Mouse (Mus musculus) midbrain, embryonic 16.5 days (tissue): ENCODE data around the gene Qdpr. TPM values are rescaled to one million over a fixed set of nuclear protein-coding genes. Genes with fewer than 3 reads are reported as not detected.

ENCODE experiments used
- ATAC-seq: fragments of 200-750 bp; cut with Nextera tagmentation; 2 replicates; pipeline ENCODE4 v1.8.0; 2017; ENCODE audit warnings: moderate TSS enrichment
- H3K27ac ChIP-seq: fragments of 300-500 bp; sonication (generic); 2 replicates; pipeline ENCODE4 v1.5.1; 2014; ENCODE audit warnings: mild to moderate bottlenecking, low read length, mixed read lengths
- H3K27me3 ChIP-seq: fragments of 300-500 bp; sonication (generic); 2 replicates; pipeline ENCODE4 v1.6.1; 2014; ENCODE audit warnings: low read depth, low read length, mixed read lengths; ENCODE audit not compliant: control insufficient read depth, insufficient read depth
- H3K36me3 ChIP-seq: fragments of 300-500 bp; sonication (generic); 2 replicates; pipeline ENCODE4 v1.6.1; 2014; ENCODE audit warnings: mild to moderate bottlenecking, low read length, moderate library complexity, mixed read lengths; ENCODE audit not compliant: control insufficient read depth, insufficient read depth
- H3K4me1 ChIP-seq: fragments of 300-500 bp; sonication (generic); 2 replicates; pipeline ENCODE4 v1.6.1; 2014; ENCODE audit warnings: mild to moderate bottlenecking, low read length, mixed read lengths; ENCODE audit not compliant: control insufficient read depth, insufficient read depth
- H3K4me2 ChIP-seq: fragments of 300-500 bp; sonication (generic); 2 replicates; pipeline ENCODE4 v1.6.1; 2014; ENCODE audit warnings: mild to moderate bottlenecking, low read length, mixed read lengths
- H3K4me3 ChIP-seq: fragments of 300-500 bp; sonication (generic); 2 replicates; pipeline ENCODE4 v1.5.1; 2014; ENCODE audit warnings: low read depth, mild to moderate bottlenecking, low read length, moderate library complexity, mixed read lengths
- H3K9ac ChIP-seq: fragments of 300-500 bp; sonication (generic); 2 replicates; pipeline ENCODE4 v1.6.1; 2014; ENCODE audit warnings: low read depth, low read length, mixed read lengths
- H3K9me3 ChIP-seq: fragments of 300-500 bp; sonication (generic); replicated peaks from 2 replicates; pipeline ENCODE4 v1.6.1; 2014; ENCODE audit warnings: mild to moderate bottlenecking, low read length, mixed read lengths; ENCODE audit not compliant: control insufficient read depth, poor library complexity, severe bottlenecking
- WGBS: fragments of 180-500 bp; shearing (Covaris S2); extraction: QIAGEN DNeasy Blood & Tissue Kit; methylation state at CpG from one replicate; pipeline ENCODE4 v1.1.7; 2014; 5-methylcytosine and 5-hydroxymethylcytosine counted together
- polyA plus RNA-seq: library from polyadenylated mRNA; unstranded; fragments of >200 nt; fragmentation: Nextera tagmentation; extraction: Ambion mirVana; gene quantifications from 2 replicates; pipeline ENCODE4 v1.2.1, GENCODE M21; 2015

Gene Qdpr
- polyA plus RNA-seq, 1 experiment from 2014 or later: 127 TPM

DNA sequence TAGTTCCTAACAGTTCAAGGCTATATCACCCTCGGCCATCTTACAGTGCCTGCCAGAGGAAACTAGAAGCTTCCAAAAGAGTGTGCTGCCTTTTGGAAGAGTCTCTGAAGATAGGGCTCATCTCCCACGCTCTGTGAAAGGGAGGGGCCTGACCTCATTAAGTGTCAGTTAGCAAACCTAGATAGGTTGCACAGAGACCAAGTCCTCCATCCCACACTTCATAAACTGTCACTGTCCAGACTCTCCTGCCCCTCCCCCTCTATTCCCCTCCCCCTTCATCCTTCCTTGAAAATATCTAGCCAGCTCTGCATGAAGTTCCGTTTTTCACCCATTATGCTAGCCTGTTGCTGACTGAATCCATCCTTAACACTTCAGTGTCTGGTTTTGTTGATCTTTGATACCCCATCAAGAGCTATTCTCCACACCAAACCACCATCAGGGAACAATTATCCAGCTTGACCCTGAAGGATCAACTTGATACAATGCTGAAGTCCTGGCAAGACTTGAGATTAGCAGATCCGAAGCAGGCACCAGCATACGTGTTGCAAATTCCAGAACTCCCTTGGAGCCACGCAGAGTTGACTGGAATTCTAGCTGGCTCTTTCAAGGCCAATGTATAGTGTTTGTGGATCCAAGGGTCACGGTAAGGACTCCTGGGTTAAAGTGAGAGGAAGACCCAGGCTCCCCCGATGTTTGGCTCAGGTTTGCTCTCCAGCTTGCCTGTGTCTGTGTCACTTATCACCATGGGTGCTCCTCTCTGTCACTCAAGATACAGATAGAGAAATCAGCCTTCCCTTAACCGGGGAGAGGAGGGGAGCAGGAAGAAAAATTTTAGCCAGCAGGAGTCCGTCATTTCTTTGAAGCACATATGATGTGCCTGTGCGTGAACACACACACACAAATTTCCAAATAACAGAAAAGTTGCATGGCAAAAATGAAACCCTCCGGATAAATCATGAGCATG, 27.9 kb downstream of the Qdpr start:
- Histone ChIP-seq H3K36me3 (no peaks in the 10 kb centered on the region), H3K4me2 (no peak overlapping the region), H3K27ac (no peak overlapping the region), H3K4me1 (no peaks in the 10 kb centered on the region), H3K9me3 (no peaks in the 10 kb centered on the region), H3K9ac (no peak overlapping the region), H3K4me3 (no peak overlapping the region), H3K27me3 (no peaks in the 10 kb centered on the region)
- WGBS: 79% methylated on average over 12 of the region's 12 CpGs
- no peak for ATAC-seq

DNA sequence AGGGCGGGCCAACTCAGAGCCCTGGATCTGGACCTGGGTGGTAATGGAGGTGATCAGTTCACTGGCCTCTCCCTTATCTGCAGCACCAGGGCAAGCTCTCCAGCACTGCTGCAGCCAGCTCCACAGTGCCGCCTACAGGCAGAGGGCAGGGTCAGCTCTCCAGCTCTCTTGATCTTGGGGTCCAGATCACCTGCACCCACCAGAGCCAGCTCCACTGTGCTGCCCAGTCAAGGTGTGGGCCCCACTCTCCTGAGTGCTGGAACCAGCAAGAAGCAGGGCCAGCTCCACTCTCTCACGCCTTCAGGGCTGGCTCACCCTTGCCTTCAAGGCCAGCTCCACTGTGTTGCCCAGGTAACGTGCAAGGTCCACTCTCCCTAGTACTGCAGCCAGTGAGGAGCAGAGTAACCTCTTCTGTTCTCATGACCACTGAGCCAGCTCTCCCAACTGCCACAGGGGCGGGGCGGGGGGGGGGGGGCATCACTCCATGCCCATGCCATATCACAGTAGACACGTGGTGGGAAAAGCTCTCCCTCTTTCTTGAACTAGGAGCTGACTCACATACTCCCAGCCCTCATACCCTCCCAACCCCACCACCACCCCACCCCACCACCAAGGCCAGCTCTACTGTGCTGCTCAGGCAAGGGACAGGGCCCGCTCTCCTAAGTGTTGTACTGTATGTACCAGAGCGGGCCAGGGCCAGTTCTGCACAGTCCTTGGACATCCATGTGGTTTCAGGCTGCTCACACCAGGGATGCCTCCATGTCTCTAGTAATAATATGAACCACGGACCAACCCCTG, 30.0 kb downstream of the Qdpr start:
- no peaks in the 10 kb centered on the region for H3K27me3 ChIP-seq
- H3K27ac ChIP-seq: no peak overlapping the region
- H3K4me2 ChIP-seq: no peak overlapping the region
- no peak overlapping the region for H3K9ac ChIP-seq
- H3K36me3 ChIP-seq: no peaks in the 10 kb centered on the region
- ATAC-seq: no peak; the same call in 1 of the 2 replicates
- WGBS: 77% methylated on average over 9 of the region's 10 CpGs
- no peak overlapping the region for H3K4me3 ChIP-seq
- H3K4me1 ChIP-seq: no peaks in the 10 kb centered on the region
- H3K9me3 ChIP-seq: no peaks in the 10 kb centered on the region

GRCm38 (mm10) chr5:45417859-45418443, 32.1 kb downstream of the Qdpr start:
- Histone ChIP-seq H3K4me2 (no peak overlapping the region), H3K9me3 (no peaks in the 10 kb centered on the region), H3K27ac (no peak overlapping the region), H3K4me1 (no peaks in the 10 kb centered on the region), H3K4me3 (no peak overlapping the region), H3K36me3 (no peaks in the 10 kb centered on the region), H3K27me3 (no peaks in the 10 kb centered on the region), H3K9ac (no peak overlapping the region)
- WGBS: 82% methylated on average over 3 of the region's 3 CpGs
- no peak for ATAC-seq

- H3K27me3 ChIP-seq: no peaks in the 10 kb centered on the region
- ATAC-seq: no peak
- H3K9ac ChIP-seq: no peak overlapping the region
- no peaks in the 10 kb centered on the region for H3K4me1 ChIP-seq
- no peaks in the 10 kb centered on the region for H3K36me3 ChIP-seq
- H3K4me2 ChIP-seq: no peak overlapping the region
- 93% methylated on average over 3 of the region's 3 CpGs for WGBS
- no peak overlapping the region for H3K27ac ChIP-seq
- no peak overlapping the region for H3K4me3 ChIP-seq
- no peaks in the 10 kb centered on the region for H3K9me3 ChIP-seq
Observed at GRCm38 (mm10) chr5:45416478-45416877, 33.6 kb downstream of the Qdpr start.

DNA sequence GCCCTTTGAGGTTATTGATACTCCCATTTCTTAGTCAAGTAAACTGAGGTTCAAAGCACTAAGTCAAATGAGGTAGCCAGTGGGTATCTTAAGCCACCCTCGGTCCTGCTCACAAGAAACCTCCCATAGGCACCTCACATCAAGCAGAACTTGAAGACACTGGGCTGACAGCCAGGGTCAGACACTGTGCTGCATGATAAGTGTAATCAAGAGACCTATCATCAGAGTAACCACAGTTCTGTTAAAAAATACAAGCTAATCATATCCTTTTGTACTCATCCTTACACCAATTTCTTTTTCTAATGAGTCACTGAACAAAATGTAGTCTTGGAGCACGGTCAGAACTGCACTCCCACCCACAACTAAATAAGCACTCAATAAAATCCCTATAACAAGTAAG, 43.9 kb downstream of the Qdpr start:
- Histone ChIP-seq H3K27ac (no peak overlapping the region), H3K9ac (no peak overlapping the region), H3K4me3 (no peak overlapping the region), H3K4me1 (peaks cover 2% of the 10 kb centered on the region; the same call in 1 of the 2 replicates), H3K4me2 (no peak overlapping the region), H3K27me3 (0 out of 2 replicates have a peak, but pooled peaks cover 2% of the 10 kb centered on the region), H3K36me3 (no peaks in the 10 kb centered on the region), H3K9me3 (no peaks in the 10 kb centered on the region)
- ATAC-seq: no peak
- 70% methylated on average over 2 of the region's 2 CpGs for WGBS

DNA sequence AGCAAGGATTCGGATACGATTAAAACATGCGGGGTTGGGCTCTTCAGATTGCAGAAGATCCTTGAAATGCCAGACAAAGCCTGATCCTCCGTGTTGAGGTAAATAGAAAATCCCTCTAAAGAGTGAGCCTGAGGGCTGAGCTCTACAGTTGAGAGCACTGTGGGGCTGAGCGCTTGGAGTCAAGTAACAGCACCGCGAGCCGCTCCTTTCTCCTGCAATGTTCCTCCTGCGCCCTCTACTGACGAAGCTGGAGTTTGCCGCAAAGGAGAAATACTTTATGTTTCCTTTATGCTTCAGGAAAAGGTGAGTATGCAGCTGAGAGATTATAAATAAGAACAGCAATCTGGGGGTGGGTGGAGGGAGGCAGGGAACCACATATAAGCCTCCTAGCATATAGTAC, 47.4 kb downstream of the Qdpr start:
- H3K36me3 ChIP-seq: no peaks in the 10 kb centered on the region
- peak; percentile 98 for ATAC-seq
- H3K27ac ChIP-seq: no peak overlapping the region
- H3K27me3 ChIP-seq: 0 out of 2 replicates have a peak, but pooled peaks cover 2% of the 10 kb centered on the region
- H3K9ac ChIP-seq: no peak overlapping the region
- H3K4me1 ChIP-seq: peaks cover 2% of the 10 kb centered on the region; the same call in 1 of the 2 replicates
- H3K9me3 ChIP-seq: no peaks in the 10 kb centered on the region
- 12% methylated on average over 11 of the region's 11 CpGs for WGBS
- H3K4me3 ChIP-seq: no peak overlapping the region
- H3K4me2 ChIP-seq: peak overlapping the region; percentile 18; the same call in 1 of the 2 replicates

GRCm38 (mm10) chr5:45384034-45384812, 65.8 kb downstream of the Qdpr start:
- no peak overlapping the region for H3K9ac ChIP-seq
- no peak for ATAC-seq
- WGBS: 88% methylated on average over 2 of the region's 2 CpGs

More at GRCm38 (mm10) chr5:45384034-45384812, 65.8 kb downstream of the Qdpr start:
- H3K9me3 ChIP-seq: no peaks in the 10 kb centered on the region
- no peaks in the 10 kb centered on the region for H3K36me3 ChIP-seq
- no peaks in the 10 kb centered on the region for H3K4me1 ChIP-seq
- H3K27ac ChIP-seq: no peak overlapping the region
- no peak overlapping the region for H3K4me3 ChIP-seq
- no peak overlapping the region for H3K4me2 ChIP-seq
- H3K27me3 ChIP-seq: no peaks in the 10 kb centered on the region
